Comparison of ENCODE assay signal across 9 mouse cellular contexts in the genomic region with DNA sequence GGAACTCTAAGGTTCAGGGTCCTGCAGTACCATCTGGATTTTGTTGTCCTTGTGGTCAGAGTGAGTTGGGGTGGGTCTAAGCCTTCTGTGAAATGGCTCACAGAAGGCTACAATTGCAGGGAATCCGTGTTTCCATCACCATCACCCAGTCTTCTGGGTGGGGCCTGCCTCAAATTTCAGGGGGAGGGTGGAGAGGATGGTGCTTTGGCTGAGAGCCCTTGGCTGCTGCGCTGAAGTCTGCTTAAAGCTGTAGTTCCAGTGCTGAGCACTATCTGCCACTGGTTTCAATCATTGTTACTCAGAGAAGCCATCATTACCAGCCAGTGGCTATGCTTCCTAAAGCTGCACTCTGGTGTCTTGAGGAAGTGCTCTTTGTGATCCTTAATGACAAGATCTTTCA. TPM values are rescaled to one million over a fixed set of nuclear protein-coding genes. Genes with fewer than 3 reads are reported as not detected.
A peak's percentile ranks its signal among the peaks of the same experiment; 100 is the strongest.
DNase-seq lines count a peak whose midpoint lies in the region; ATAC-seq and TF ChIP-seq lines count a peak whose summit lies in the region.
"Had no signal": no experiment of that assay in that cellular context is flagged by ENCODE, and none has a peak within 500 bp of the region (broad histone marks: within the 10 kb centered on the region; RNA-seq: fewer than 3 reads in every experiment).

No protein-coding gene starts in this region.

- TF ChIP-seq EP300 in heart, adult 2 months (IDR thresholded peaks at IDR 0.05; ENCODE audit: insufficient read depth, low read depth, low read length) = no peak

- no peaks in the 10 kb centered on the region for H3K9me3 ChIP-seq in forebrain, embryonic 15.5 days
- no peaks in the 10 kb centered on the region for H3K9me3 ChIP-seq in hindbrain, embryonic 10.5 days
- H3K9me3 ChIP-seq: liver, embryonic 15.5 days had no signal

- peak; percentile 67 for DNase-seq in adrenal gland, postnatal 14 days
- DNase-seq in adrenal gland, adult 8-10 months = no peak
- DNase-seq in lung, adult 18-20 months = peak; percentile 47 to 53
- no peak for DNase-seq in lung, adult 2 months
- peak; percentile 71 to 75 for DNase-seq in heart, adult 2 months
- peak; percentile 51 to 72 for DNase-seq in lung, postnatal 4 days
- DNase-seq in hindbrain, embryonic 10.5 days (ENCODE audit: low spot score) = no peak

- H3K27me3 ChIP-seq in heart, adult 2 months (ENCODE audit: control insufficient read depth, insufficient read depth, low read length) = no peaks in the 10 kb centered on the region
- H3K27me3 ChIP-seq in forebrain, embryonic 15.5 days = no peaks in the 10 kb centered on the region
- H3K27me3 ChIP-seq in hindbrain, embryonic 10.5 days (ENCODE audit: insufficient read depth, poor library complexity, severe bottlenecking) = no peaks in the 10 kb centered on the region
- H3K27me3 ChIP-seq: liver, embryonic 15.5 days had no signal

- no peak overlapping the region for H3K4me3 ChIP-seq in lung, adult 2 months (replicated peaks; ENCODE audit: extremely low read depth, low read depth, low read length)
- H3K4me3 ChIP-seq in heart, adult 2 months = no peak overlapping the region
- H3K4me3 ChIP-seq in forebrain, embryonic 15.5 days = no peak overlapping the region
- H3K4me3 ChIP-seq in hindbrain, embryonic 10.5 days = no peak overlapping the region
- H3K4me3 ChIP-seq: liver, embryonic 15.5 days had no signal

- H3K4me1 ChIP-seq in lung, adult 2 months (ENCODE audit: control insufficient read depth, insufficient read depth, low read length) = peaks cover 8% of the 10 kb centered on the region
- H3K4me1 ChIP-seq in heart, adult 2 months (ENCODE audit: control insufficient read depth, insufficient read depth, low read length) = peaks cover 15% of the 10 kb centered on the region
- peaks cover 41% of the 10 kb centered on the region for H3K4me1 ChIP-seq in forebrain, embryonic 15.5 days
- H3K4me1 ChIP-seq in hindbrain, embryonic 10.5 days (replicated peaks) = peaks cover 38% of the 10 kb centered on the region

- H3K27ac ChIP-seq in heart, adult 2 months = peak overlapping the region; percentile 50; the same call in 1 of the 2 replicates
- H3K27ac ChIP-seq in forebrain, embryonic 15.5 days (replicated peaks) = no peak overlapping the region
- H3K27ac ChIP-seq in hindbrain, embryonic 10.5 days = no peak overlapping the region
- H3K27ac ChIP-seq: liver, embryonic 15.5 days had no signal

- peaks cover 39% of the 10 kb centered on the region for H3K36me3 ChIP-seq in heart, adult 2 months (ENCODE audit: control insufficient read depth, insufficient read depth, low read length)
- H3K36me3 ChIP-seq in forebrain, embryonic 15.5 days = peaks cover 4% of the 10 kb centered on the region; the same call in 1 of the 2 replicates
- peaks cover 42% of the 10 kb centered on the region for H3K36me3 ChIP-seq in hindbrain, embryonic 10.5 days

- ATAC-seq in forebrain, embryonic 15.5 days (replicated peaks) = no peak

- intact Hi-C loops in heart, adult 2 months (cut with DNase I) = loop anchor here (5.0 kb wide), 1 partner anchor 42 kb away; a partner anchor contains a TSS

- peaks cover 13% of the 10 kb centered on the region for H3K79me2 ChIP-seq in heart, adult 2 months (replicated peaks; ENCODE audit: control insufficient read depth, insufficient read depth, low read length)

- 8% methylated on average over 2 of the region's 2 CpGs for WGBS in lung, adult 2 months
- WGBS in heart, adult 2 months = 12% methylated on average over 2 of the region's 2 CpGs
- 62% methylated on average over 2 of the region's 2 CpGs for WGBS in forebrain, embryonic 15.5 days
- 66% methylated on average over 2 of the region's 2 CpGs for WGBS in hindbrain, embryonic 10.5 days

- H3K9ac ChIP-seq in heart, adult 2 months (ENCODE audit: low read depth, low read length) = no peak overlapping the region
- no peak overlapping the region for H3K9ac ChIP-seq in forebrain, embryonic 15.5 days (replicated peaks)
- H3K9ac ChIP-seq: liver, embryonic 15.5 days had no signal

- H3K4me2 ChIP-seq in forebrain, embryonic 15.5 days (replicated peaks) = no peak overlapping the region
- H3K4me2 ChIP-seq: liver, embryonic 15.5 days had no signal

- TF ChIP-seq POLR2A in lung, adult 2 months (IDR thresholded peaks at IDR 0.05; ENCODE audit: borderline replicate concordance, extremely low read depth, low read depth, low read length) = no peak
- no peak for TF ChIP-seq POLR2A in heart, adult 2 months (IDR thresholded peaks at IDR 0.05; ENCODE audit: insufficient read depth, low read depth, low read length)

- no peak for TF ChIP-seq CTCF in lung, adult 2 months (IDR thresholded peaks at IDR 0.05; ENCODE audit: insufficient read depth, low read length)
- TF ChIP-seq CTCF in heart, adult 2 months (IDR thresholded peaks at IDR 0.05) = peak; percentile 13; the same call in 1 of the 2 replicates

RNA-seq across cellular contexts. Expression of a gene that starts 40.6 kb away (rescaled TPM):
- total RNA-seq in adrenal gland, postnatal 14 days (2021) = 154 and 164 TPM in 2 replicates
- total RNA-seq in adrenal gland, adult 8-10 months (2022) = 100 to 1,000 TPM; 191 to 248 (median 221) TPM
- polyA plus RNA-seq in lung, adult 2 months (2012; rRNA removed) = 80.1 and 93.4 TPM in 2 replicates
- total RNA-seq in heart, adult 2 months (2021) = 10 to 100 TPM; 88.3 to 93.8 TPM
- 53.3 and 63.3 TPM in 2 replicates for polyA plus RNA-seq in heart, adult 2 months (2012; rRNA removed)
- 63.3 and 65.1 TPM in 2 replicates for polyA plus RNA-seq in forebrain, embryonic 15.5 days (2015; fragmentation: Nextera tagmentation; extraction: Ambion mirVana)
- 79.0 and 80.6 TPM in 2 replicates for polyA plus RNA-seq in hindbrain, embryonic 10.5 days (2016; fragmentation: Nextera tagmentation; extraction: Ambion mirVana)

RNA-seq across cellular contexts. Expression of a gene that starts 40.8 kb away (rescaled TPM):
- total RNA-seq in adrenal gland, postnatal 14 days (2021) = 6.0 and 7.3 TPM in 2 replicates
- 10 to 100 TPM; 11.3 to 19.1 (median 16.7) TPM for total RNA-seq in adrenal gland, adult 8-10 months (2022)
- polyA plus RNA-seq in lung, adult 2 months (2012; rRNA removed) = 28.9 and 36.5 TPM in 2 replicates
- total RNA-seq in heart, adult 2 months (2021) = 1 to 10 TPM; 3.0 to 4.5 TPM
- 7.5 and 11.6 TPM in 2 replicates for polyA plus RNA-seq in heart, adult 2 months (2012; rRNA removed)
- 9.5 and 12.7 TPM in 2 replicates for polyA plus RNA-seq in forebrain, embryonic 15.5 days (2015; fragmentation: Nextera tagmentation; extraction: Ambion mirVana)
- 9.6 and 13.8 TPM in 2 replicates for polyA plus RNA-seq in hindbrain, embryonic 10.5 days (2016; fragmentation: Nextera tagmentation; extraction: Ambion mirVana)

RNA-seq across cellular contexts. Expression of a gene that starts 44.0 kb away (rescaled TPM):
- 5.6 and 5.8 TPM in 2 replicates for total RNA-seq in adrenal gland, postnatal 14 days (2021)
- 10 to 100 TPM in 2 of 4 experiments, 1 to 10 TPM in 2; 8.1 to 12.5 (median 10.1) TPM for total RNA-seq in adrenal gland, adult 8-10 months (2022)
- polyA plus RNA-seq in lung, adult 2 months (2012; rRNA removed) = 11.4 and 12.0 TPM in 2 replicates
- total RNA-seq in heart, adult 2 months (2021) = 10 to 100 TPM in 1 of 2 experiments, 1 to 10 TPM in 1; 8.6 to 12.3 TPM
- polyA plus RNA-seq in heart, adult 2 months (2012; rRNA removed) = 14.4 and 21.8 TPM in 2 replicates
- 3.4 and 4.4 TPM in 2 replicates for polyA plus RNA-seq in forebrain, embryonic 15.5 days (2015; fragmentation: Nextera tagmentation; extraction: Ambion mirVana)
- polyA plus RNA-seq in hindbrain, embryonic 10.5 days (2016; fragmentation: Nextera tagmentation; extraction: Ambion mirVana) = 2.4 and 3.8 TPM in 2 replicates

Comparison
In these comparisons a context has a peak if more than half of its experiments do, and no peak if none do; other contexts are left out.
1. DNase-seq: peak in adrenal gland, postnatal 14 days (single experiment), lung, adult 18-20 months (2 of 2), heart, adult 2 months (2 of 2) and lung, postnatal 4 days (2 of 2); none in adrenal gland, adult 8-10 months (single experiment), lung, adult 2 months (single experiment) and hindbrain, embryonic 10.5 days (single experiment).